8 mouse cellular contexts compared by ENCODE assay signal in the genomic region with DNA sequence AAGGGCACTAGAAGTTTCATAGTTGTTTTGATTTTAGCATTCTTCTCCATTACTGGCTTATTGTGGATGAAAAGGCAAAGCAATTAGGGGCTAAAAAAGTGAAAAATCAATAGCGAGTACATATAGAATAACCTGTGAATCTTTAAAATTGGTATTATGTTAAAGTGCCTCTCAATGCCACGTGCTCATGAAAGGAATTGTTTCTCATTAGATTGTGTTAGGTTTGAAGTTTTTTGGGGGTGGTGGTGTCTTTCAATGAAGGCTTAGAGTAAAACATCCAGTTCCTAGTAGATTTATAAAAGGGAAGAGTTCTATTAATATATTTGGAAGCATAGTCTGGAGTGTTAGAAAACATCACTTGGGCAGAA. TPM values are rescaled to one million over a fixed set of nuclear protein-coding genes. Genes with fewer than 3 reads are reported as not detected.
DNase-seq lines count a peak whose midpoint lies in the region; ATAC-seq and TF ChIP-seq lines count a peak whose summit lies in the region.

No protein-coding gene starts in this region.

- intact Hi-C loops in left cerebral cortex, postnatal 14 days (cut with DNase I): loop anchor here (5.0 kb wide), 2 partner anchors 101 to 231 kb away; a partner anchor contains a TSS

- WGBS in heart, embryonic 10.5 days: 2% methylated on average over 2 of the region's 2 CpGs
- 0% methylated on average over 2 of the region's 2 CpGs for WGBS in forebrain, embryonic 14.5 days
- WGBS in liver, embryonic 15.5 days (ENCODE audit: insufficient replicate concordance): 0% methylated on average over 2 of the region's 2 CpGs

- no peak for ATAC-seq in forebrain, embryonic 14.5 days
- no peak for ATAC-seq in liver, embryonic 15.5 days (ENCODE audit: insufficient read depth)

- peaks cover 21% of the 10 kb centered on the region for H3K36me3 ChIP-seq in heart, embryonic 10.5 days
- peaks cover 55% of the 10 kb centered on the region for H3K36me3 ChIP-seq in C2C12 (ENCODE audit: control insufficient read depth, insufficient read depth)
- peaks cover 14% of the 10 kb centered on the region for H3K36me3 ChIP-seq in forebrain, embryonic 14.5 days (ENCODE audit: control insufficient read depth, insufficient read depth, low read length)
- H3K36me3 ChIP-seq in liver, embryonic 15.5 days (replicated peaks): peaks cover 17% of the 10 kb centered on the region

- no peaks in the 10 kb centered on the region for H3K9me3 ChIP-seq in heart, embryonic 10.5 days
- no peaks in the 10 kb centered on the region for H3K9me3 ChIP-seq in forebrain, embryonic 14.5 days (replicated peaks; ENCODE audit: control insufficient read depth, low read length)
- H3K9me3 ChIP-seq in liver, embryonic 15.5 days (replicated peaks): no peaks in the 10 kb centered on the region

- H3K27ac ChIP-seq in heart, embryonic 10.5 days: peak overlapping the region; percentile 100
- no peak overlapping the region for H3K27ac ChIP-seq in forebrain, embryonic 14.5 days (ENCODE audit: low read depth, low read length)
- peak overlapping the region; percentile 86; the same call in 1 of the 2 replicates for H3K27ac ChIP-seq in liver, embryonic 15.5 days (replicated peaks)

- H3K27me3 ChIP-seq in heart, embryonic 10.5 days (ENCODE audit: insufficient read depth, poor library complexity, severe bottlenecking): no peaks in the 10 kb centered on the region
- no peaks in the 10 kb centered on the region for H3K27me3 ChIP-seq in C2C12 (ENCODE audit: control insufficient read depth, insufficient read depth, insufficient read length)
- H3K27me3 ChIP-seq in forebrain, embryonic 14.5 days (replicated peaks; ENCODE audit: control insufficient read depth, insufficient read depth, low read length): no peaks in the 10 kb centered on the region
- no peaks in the 10 kb centered on the region for H3K27me3 ChIP-seq in liver, embryonic 15.5 days

- peaks cover 65% of the 10 kb centered on the region for H3K79me2 ChIP-seq in C2C12 (ENCODE audit: control insufficient read depth, insufficient read depth)

- TF ChIP-seq CTCF in C2C12 (IDR thresholded peaks at IDR 0.05; ENCODE audit: control insufficient read depth, insufficient read depth, insufficient read length): no peak

- H3ac ChIP-seq in C2C12 (ENCODE audit: control insufficient read depth, insufficient read length, low read depth): peak overlapping the region; percentile 73

- H3K4me2 ChIP-seq in forebrain, embryonic 14.5 days (ENCODE audit: low read length): peak overlapping the region; percentile 70
- peak overlapping the region; percentile 77 for H3K4me2 ChIP-seq in liver, embryonic 15.5 days

- peaks cover 63% of the 10 kb centered on the region for H3K79me3 ChIP-seq in C2C12 (ENCODE audit: low read depth)

- H3K4me1 ChIP-seq in heart, embryonic 10.5 days: 0 out of 2 replicates have a peak, but pooled peaks cover 3% of the 10 kb centered on the region
- H3K4me1 ChIP-seq in forebrain, embryonic 14.5 days (ENCODE audit: control insufficient read depth, insufficient read depth, low read length): peaks cover 14% of the 10 kb centered on the region; the same call in 1 of the 2 replicates
- peaks cover 35% of the 10 kb centered on the region for H3K4me1 ChIP-seq in liver, embryonic 15.5 days (replicated peaks)

- peak overlapping the region; percentile 100 for H3K4me3 ChIP-seq in heart, embryonic 10.5 days
- peak overlapping the region; percentile 92 for H3K4me3 ChIP-seq in C2C12 (ENCODE audit: insufficient read depth, poor library complexity, severe bottlenecking)
- H3K4me3 ChIP-seq in forebrain, embryonic 14.5 days (ENCODE audit: low read depth, low read length): peak overlapping the region; percentile 98
- H3K4me3 ChIP-seq in liver, embryonic 15.5 days (replicated peaks): peak overlapping the region; percentile 99

- no peak for DNase-seq in heart, embryonic 10.5 days (ENCODE audit: low spot score)
- DNase-seq in heart, adult 11 months: no peak
- DNase-seq in forebrain, embryonic 14.5 days (ENCODE audit: low spot score): no peak
- DNase-seq in left cerebral cortex, postnatal 14 days (ENCODE audit: low spot score in 2 of 2): no peak
- DNase-seq in frontal cortex, postnatal 14 days (ENCODE audit: low spot score in 2 of 2): no peak
- no peak for DNase-seq in adrenal gland, adult (ENCODE audit: inconsistent age in 2 of 2, low spot score in 1 of 2)

- H3K9ac ChIP-seq in forebrain, embryonic 14.5 days (ENCODE audit: low read length): peak overlapping the region; percentile 98
- peak overlapping the region; percentile 96 for H3K9ac ChIP-seq in liver, embryonic 15.5 days

TF ChIP-seq in C2C12, 6 proteins besides CTCF, POLR2A, EP300 and RAD21:
- TF ChIP-seq FOSL1 (IDR thresholded peaks at IDR 0.05; ENCODE audit: insufficient read depth, low read length, poor library complexity, severe bottlenecking): no peak
- no peak for TF ChIP-seq CEBPB (IDR thresholded peaks at IDR 0.05; ENCODE audit: low read depth)
- no peak for TF ChIP-seq MYOD1 (IDR thresholded peaks at IDR 0.05; ENCODE audit: control insufficient read depth, insufficient read length, low read depth)
- TF ChIP-seq MAX (IDR thresholded peaks at IDR 0.05): no peak
- TF ChIP-seq MYOG (IDR thresholded peaks at IDR 0.05; ENCODE audit: control insufficient read depth, extremely low read depth, insufficient read length): no peak
- no peak for TF ChIP-seq USF1 (IDR thresholded peaks at IDR 0.05; ENCODE audit: low read depth)

RNA-seq across cellular contexts. Expression of a gene that starts 30.3 kb away (rescaled TPM):
- 392 and 514 TPM in 2 replicates for polyA plus RNA-seq in heart, embryonic 10.5 days (2016; fragmentation: Nextera tagmentation; extraction: Ambion mirVana)
- 541 TPM for polyA plus RNA-seq in C2C12 (2012; fragmentation: generic; extraction: Trizol)
- 313 and 340 TPM in 2 replicates for polyA plus RNA-seq in forebrain, embryonic 14.5 days (2014; fragmentation: Nextera tagmentation; extraction: Ambion mirVana)
- polyA plus RNA-seq in liver, embryonic 15.5 days (2015; fragmentation: Nextera tagmentation; extraction: Ambion mirVana): 215 and 231 TPM in 2 replicates
- 100 to 1,000 TPM; 209 to 215 TPM for total RNA-seq in left cerebral cortex, postnatal 14 days (2021)
